9 mouse cellular contexts compared by ENCODE assay signal in the genomic region with DNA sequence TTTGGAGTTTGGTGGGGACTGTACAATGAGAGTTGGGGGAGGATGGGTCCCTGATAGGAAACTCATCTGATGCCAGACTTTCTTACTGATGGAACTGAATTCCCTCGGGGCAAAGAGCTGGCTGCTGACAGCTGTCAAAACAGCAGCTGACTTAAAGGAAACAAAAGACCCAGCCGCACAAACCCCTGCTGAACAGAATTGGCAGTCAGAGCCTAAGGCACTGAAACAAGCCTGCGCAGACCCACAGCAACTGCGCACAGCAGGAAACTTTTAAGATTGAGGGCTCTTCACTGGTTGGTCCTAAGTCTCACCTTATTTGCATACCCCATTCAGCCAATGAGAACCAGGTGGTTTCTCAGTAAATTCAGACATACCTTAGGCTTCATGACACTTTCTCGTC. TPM values are rescaled to one million over a fixed set of nuclear protein-coding genes. Genes with fewer than 3 reads are reported as not detected.
DNase-seq lines count a peak whose midpoint lies in the region; ATAC-seq and TF ChIP-seq lines count a peak whose summit lies in the region.
"Had no signal": no experiment of that assay in that cellular context is flagged by ENCODE, and none has a peak within 500 bp of the region (broad histone marks: within the 10 kb centered on the region; RNA-seq: fewer than 3 reads in every experiment).

No protein-coding gene starts in this region.

- no peaks in the 10 kb centered on the region for H3K36me3 ChIP-seq in ES-E14 (ENCODE audit: control insufficient read depth, insufficient read depth, low read length, poor library complexity, severe bottlenecking)
- H3K36me3 ChIP-seq in forebrain, embryonic 14.5 days (ENCODE audit: control insufficient read depth, insufficient read depth, low read length) = no peaks in the 10 kb centered on the region
- H3K36me3 ChIP-seq: stomach, embryonic 15.5 days had no signal

- no peak overlapping the region for H3K4me3 ChIP-seq in ES-E14 (ENCODE audit: insufficient read depth in 1 of 2, low read depth in 1 of 2, low read length in 2 of 2, poor library complexity in 1 of 2, severe bottlenecking in 1 of 2)
- H3K4me3 ChIP-seq in forebrain, embryonic 14.5 days (ENCODE audit: low read depth, low read length) = no peak overlapping the region
- H3K4me3 ChIP-seq: stomach, embryonic 15.5 days had no signal

- H3K27ac ChIP-seq in ES-E14 (ENCODE audit: insufficient read depth, low read depth, low read length, poor library complexity, severe bottlenecking) = no peak overlapping the region
- no peak overlapping the region for H3K27ac ChIP-seq in forebrain, embryonic 14.5 days (ENCODE audit: low read depth, low read length)
- H3K27ac ChIP-seq: stomach, embryonic 15.5 days had no signal

- H3K4me2 ChIP-seq in forebrain, embryonic 14.5 days (ENCODE audit: low read length) = no peak overlapping the region
- H3K4me2 ChIP-seq: stomach, embryonic 15.5 days had no signal

- no peaks in the 10 kb centered on the region for H3K27me3 ChIP-seq in forebrain, embryonic 14.5 days (replicated peaks; ENCODE audit: control insufficient read depth, insufficient read depth, low read length)
- H3K27me3 ChIP-seq: stomach, embryonic 15.5 days had no signal

- H3K9ac ChIP-seq in ES-E14 (ENCODE audit: insufficient read depth, low read depth, low read length, poor library complexity, severe bottlenecking) = no peak overlapping the region
- H3K9ac ChIP-seq in forebrain, embryonic 14.5 days (ENCODE audit: low read length) = no peak overlapping the region
- H3K9ac ChIP-seq: stomach, embryonic 15.5 days had no signal

- in situ Hi-C loops in ES-E14 (cut with MboI; ENCODE audit: low sequenced_read_pairs in 2 of 2, unreplicated experiment in 2 of 2) = loop anchor here in 1 of 2 experiments (10.0 kb wide), 1 partner anchor 68 kb away; no protein-coding TSS in a partner anchor

- DNase-seq in heart, postnatal 4 days = peak; percentile 41
- DNase-seq in heart, adult 9 months (ENCODE audit: low spot score in 2 of 2) = no peak
- no peak for DNase-seq in ES-E14 (ENCODE audit: low read depth, low spot score)
- DNase-seq in forebrain, embryonic 14.5 days (ENCODE audit: low spot score) = peak; percentile 72
- DNase-seq in mesoderm, embryonic 11.5 days (ENCODE audit: low read depth, low spot score) = peak; percentile 76
- no peak for DNase-seq in frontal cortex, postnatal 14 days (ENCODE audit: low spot score in 2 of 2)
- DNase-seq in spleen, postnatal 4 days (ENCODE audit: low spot score in 2 of 2) = no peak
- DNase-seq in thymus, postnatal 0 days (ENCODE audit: low spot score) = no peak

- H3K9me3 ChIP-seq in ES-E14 (ENCODE audit: control insufficient read depth, insufficient read depth, low read depth, low read length) = no peaks in the 10 kb centered on the region
- no peaks in the 10 kb centered on the region for H3K9me3 ChIP-seq in forebrain, embryonic 14.5 days (replicated peaks; ENCODE audit: control insufficient read depth, low read length)
- H3K9me3 ChIP-seq: stomach, embryonic 15.5 days had no signal

- H3K4me1 ChIP-seq in ES-E14 (ENCODE audit: control insufficient read depth in 2 of 2, insufficient read depth in 2 of 2, low read length in 2 of 2, poor library complexity in 1 of 2) = peaks cover 0 to 2% of the 10 kb centered on the region in 2 experiments; a peak in 1 of 4 replicates
- 0 out of 2 replicates have a peak, but pooled peaks cover 5% of the 10 kb centered on the region for H3K4me1 ChIP-seq in forebrain, embryonic 14.5 days (ENCODE audit: control insufficient read depth, insufficient read depth, low read length)
- H3K4me1 ChIP-seq: stomach, embryonic 15.5 days had no signal

- ATAC-seq in forebrain, embryonic 14.5 days = peak; percentile 65

- 16% methylated on average over 5 of the region's 5 CpGs for WGBS in forebrain, embryonic 14.5 days

TF ChIP-seq in ES-E14, 5 proteins besides CTCF, POLR2A, EP300 and RAD21:
- 0 out of 2 replicates have a peak, but pooled peaks have one; percentile 28 for TF ChIP-seq CHD2 (IDR thresholded peaks at IDR 0.05; ENCODE audit: low read depth, low read length)
- TF ChIP-seq MAFK (IDR thresholded peaks at IDR 0.05; ENCODE audit: insufficient read depth, low read depth, low read length) = no peak
- TF ChIP-seq ZNF384 (IDR thresholded peaks at IDR 0.05; ENCODE audit: low read depth, low read length) = no peak
- TF ChIP-seq HCFC1 (IDR thresholded peaks at IDR 0.05; ENCODE audit: borderline replicate concordance, insufficient read depth, low read length) = no peak
- TF ChIP-seq ZC3H11A (IDR thresholded peaks at IDR 0.05; ENCODE audit: borderline replicate concordance, low read depth, low read length) = no peak

RNA-seq across cellular contexts. Expression of gene Sema4a, which starts 12.0 kb away (rescaled TPM):
- 1 to 10 TPM; 1.5 to 1.7 TPM for total RNA-seq in heart, postnatal 4 days (2021)
- 8.8 and 10.1 TPM in 2 replicates for total RNA-seq in ES-E14 (2012; rRNA removed)
- 12.2 and 15.2 TPM in 2 replicates for polyA plus RNA-seq in forebrain, embryonic 14.5 days (2014; fragmentation: Nextera tagmentation; extraction: Ambion mirVana)
- polyA plus RNA-seq in thymus, postnatal 0 days (2015; fragmentation: Nextera tagmentation; extraction: Ambion mirVana) = 14.6 and 15.1 TPM in 2 replicates

RNA-seq across cellular contexts. Expression of gene Lmna, which starts 36.7 kb away (rescaled TPM):
- 100 to 1,000 TPM; 178 to 181 TPM for total RNA-seq in heart, postnatal 4 days (2021)
- total RNA-seq in ES-E14 (2012; rRNA removed) = 80.1 and 121 TPM in 2 replicates
- polyA plus RNA-seq in forebrain, embryonic 14.5 days (2014; fragmentation: Nextera tagmentation; extraction: Ambion mirVana) = 18.0 and 28.5 TPM in 2 replicates
- 40.6 and 43.8 TPM in 2 replicates for polyA plus RNA-seq in thymus, postnatal 0 days (2015; fragmentation: Nextera tagmentation; extraction: Ambion mirVana)

RNA-seq across cellular contexts. Expression of gene Slc25a44, which starts 48.1 kb away (rescaled TPM):
- 10 to 100 TPM; 13.9 to 14.6 TPM for total RNA-seq in heart, postnatal 4 days (2021)
- 13.6 and 17.1 TPM in 2 replicates for total RNA-seq in ES-E14 (2012; rRNA removed)
- polyA plus RNA-seq in forebrain, embryonic 14.5 days (2014; fragmentation: Nextera tagmentation; extraction: Ambion mirVana) = 30.8 and 36.1 TPM in 2 replicates
- polyA plus RNA-seq in thymus, postnatal 0 days (2015; fragmentation: Nextera tagmentation; extraction: Ambion mirVana) = 9.6 and 12.3 TPM in 2 replicates

RNA-seq across cellular contexts. Expression of gene Mex3a, which starts 59.2 kb away (rescaled TPM):
- total RNA-seq in heart, postnatal 4 days (2021) = 10 to 100 TPM; 11.7 TPM
- total RNA-seq in ES-E14 (2012; rRNA removed) = 24.9 and 29.8 TPM in 2 replicates
- 48.8 and 50.1 TPM in 2 replicates for polyA plus RNA-seq in forebrain, embryonic 14.5 days (2014; fragmentation: Nextera tagmentation; extraction: Ambion mirVana)
- polyA plus RNA-seq in thymus, postnatal 0 days (2015; fragmentation: Nextera tagmentation; extraction: Ambion mirVana) = 8.1 and 10.3 TPM in 2 replicates

Comparison
In these comparisons a context has a peak if more than half of its experiments do, and no peak if none do; other contexts are left out.
1. DNase-seq: peak in heart, postnatal 4 days (single experiment), forebrain, embryonic 14.5 days (single experiment) and mesoderm, embryonic 11.5 days (single experiment); none in heart, adult 9 months (0 of 2), ES-E14 (single experiment), frontal cortex, postnatal 14 days (0 of 2), spleen, postnatal 4 days (0 of 2) and thymus, postnatal 0 days (single experiment).